Mouse (Mus musculus): ENCODE results near the gene Zc3h12d. TPM values are rescaled to one million over a fixed set of nuclear protein-coding genes. Genes with fewer than 3 reads are reported as not detected.
A peak's percentile ranks its signal among the peaks of the same experiment; 100 is the strongest.
"Not testable (repeated sequence)": the region's sequence is repeated elsewhere in the genome, so short reads cannot be mapped to it uniquely, and the experiment has no call there.

The Zc3h12d gene
- total RNA-seq, 4 experiments from 2014 or later, result 0.10 to 0.31 (median 0.16) TPM; not detected in 1

- DNase-seq (ENCODE audit: low spot score in 2 of 2), result peak; percentile 56 to 57
Measured at GRCm38 (mm10) chr10:7870571-7871315, 38.5 kb downstream of the Zc3h12d start.

GRCm38 (mm10) chr10:7871381-7872020, 39.2 kb downstream of the Zc3h12d start:
- DNase-seq (ENCODE audit: low spot score in 2 of 2), result no peak

GRCm38 (mm10) chr10:7874194-7874593, 41.9 kb downstream of the Zc3h12d start:
- no peak for DNase-seq (ENCODE audit: low spot score in 2 of 2)

GRCm38 (mm10) chr10:7880283-7880682, 48.0 kb downstream of the Zc3h12d start:
- not testable (repeated sequence) for DNase-seq (ENCODE audit: low spot score in 2 of 2)

GRCm38 (mm10) chr10:7881971-7882370, 49.7 kb downstream of the Zc3h12d start:
- no peak for DNase-seq (ENCODE audit: low spot score in 2 of 2)

GRCm38 (mm10) chr10:7883524-7883923, 51.3 kb downstream of the Zc3h12d start:
- DNase-seq (ENCODE audit: low spot score in 2 of 2), result peak in 1 of 2 experiments; percentile 81

- DNase-seq (ENCODE audit: low spot score in 2 of 2), result no peak
Measured at GRCm38 (mm10) chr10:7888256-7888868, 56.1 kb downstream of the Zc3h12d start.

GRCm38 (mm10) chr10:7900719-7901627, 68.7 kb downstream of the Zc3h12d start:
- DNase-seq (ENCODE audit: low spot score in 2 of 2), result peak; percentile 58 to 63

GRCm38 (mm10) chr10:7904157-7904556, 71.9 kb downstream of the Zc3h12d start:
- DNase-seq (ENCODE audit: low spot score in 2 of 2), result no peak

GRCm38 (mm10) chr10:7907151-7907550, 74.9 kb downstream of the Zc3h12d start:
- no peak for DNase-seq (ENCODE audit: low spot score in 2 of 2)

- DNase-seq (ENCODE audit: low spot score in 2 of 2), result no peak
Measured at GRCm38 (mm10) chr10:7911268-7911667, 79.0 kb downstream of the Zc3h12d start.

Small RNAs within 50 kb of the gene (microRNA-seq; reads per million reads assigned to microRNA genes)
- gene Mir5104, result 0 to 1.0 reads per million in 2 experiments

Other genes starting within 250 kb of the Zc3h12d start
- 100 to 1,000 TPM; 169 to 193 (median 176) TPM for gene Lrp11, start 242.7 kb upstream of the Zc3h12d start, total RNA-seq (2022)
- 1 to 10 TPM; 5.8 to 9.9 (median 7.7) TPM for gene Nup43, start 165.0 kb upstream of the Zc3h12d start, total RNA-seq (2022)
- 100 to 1,000 TPM; 157 to 165 (median 159) TPM for gene Pcmt1, start 151.3 kb upstream of the Zc3h12d start, total RNA-seq (2022)
- gene Lats1, start 151.3 kb upstream of the Zc3h12d start, total RNA-seq (2022), result 10 to 100 TPM; 32.2 to 37.3 (median 35.2) TPM
- gene Katna1, start 106.5 kb upstream of the Zc3h12d start, total RNA-seq (2022), result 10 to 100 TPM; 14.6 to 21.1 (median 17.6) TPM
- 10 to 100 TPM; 19.3 to 28.5 (median 23.8) TPM for gene Ginm1, start 39.6 kb upstream of the Zc3h12d start, total RNA-seq (2022)
- gene Ppil4, start 39.6 kb upstream of the Zc3h12d start, total RNA-seq (2022), result 10 to 100 TPM; 26.9 to 34.1 (median 32.9) TPM
- 10 to 100 TPM; 61.6 to 69.0 (median 66.4) TPM for gene Tab2, start 123.8 kb downstream of the Zc3h12d start, total RNA-seq (2022)

Data from layer of hippocampus, adult 8-10 months (tissue).